8 mouse cellular contexts compared by ENCODE assay signal in genomic region chr9:106885901-106886731, GRCm38 (mm10). TPM values are rescaled to one million over a fixed set of nuclear protein-coding genes. Genes with fewer than 3 reads are reported as not detected.
DNase-seq lines count a peak whose midpoint lies in the region; ATAC-seq lines count a peak whose summit lies in the region.

No protein-coding gene starts in this region.

- H3K9ac ChIP-seq in liver, embryonic 13.5 days, result peak overlapping the region; percentile 98

- under 1% methylated on average over 106 of the region's 107 CpGs for WGBS in liver, embryonic 13.5 days (ENCODE audit: insufficient replicate concordance)

- peak overlapping the region; percentile 90 for H3K27ac ChIP-seq in liver, embryonic 13.5 days

- intact Hi-C loops in left cerebral cortex, postnatal 36 days (cut with DNase I), result loop anchor here (5.0 kb wide), 2 partner anchors 204 to 406 kb away; no protein-coding TSS in a partner anchor

- H3K4me1 ChIP-seq in liver, embryonic 13.5 days (replicated peaks), result peaks cover 81% of the 10 kb centered on the region

- peak overlapping the region; percentile 86 for H3K4me3 ChIP-seq in liver, embryonic 13.5 days (replicated peaks)

- no peaks in the 10 kb centered on the region for H3K27me3 ChIP-seq in liver, embryonic 13.5 days

- peak; percentile 62 to 65 for DNase-seq in left cerebral cortex, postnatal 36 days (ENCODE audit: low spot score in 2 of 2)
- no peak for DNase-seq in left cerebral cortex, adult 11 months (ENCODE audit: low spot score)
- peak; percentile 68 for DNase-seq in cerebellum, adult 9-10 months
- peak; percentile 17 for DNase-seq in forelimb bud, embryonic 11.5 days (ENCODE audit: low read depth, low spot score)
- peak; percentile 48 for DNase-seq in liver, embryonic 13.5 days
- DNase-seq in natural killer cell, adult 2 months (ENCODE audit: low spot score in 2 of 2), result peak; percentile 33 to 50
- DNase-seq in testis, postnatal 14 days (ENCODE audit: low spot score), result peak; percentile 79

- peaks cover 77% of the 10 kb centered on the region for H3K36me3 ChIP-seq in liver, embryonic 13.5 days

- H3K4me2 ChIP-seq in liver, embryonic 13.5 days, result peak overlapping the region; percentile 99

- ATAC-seq in inflammation-experienced regulatory T-cells, adult 6 months, result peak; percentile 11
- peak; percentile 28 for ATAC-seq in liver, embryonic 13.5 days (ENCODE audit: low read depth)

- H3K9me3 ChIP-seq in liver, embryonic 13.5 days (replicated peaks), result no peaks in the 10 kb centered on the region

RNA-seq across cellular contexts. Expression of gene Rbm15b, which starts 1.1 kb away (rescaled TPM):
- total RNA-seq in left cerebral cortex, postnatal 36 days (2021), result 10 to 100 TPM; 50.1 to 61.8 TPM
- polyA plus RNA-seq in inflammation-experienced regulatory T-cells, adult 6 months (2017; shearing (Covaris generic)), result 1 to 10 TPM; 3.8 to 4.7 (median 4.0) TPM
- 2.7 and 2.8 TPM in 2 replicates for polyA plus RNA-seq in liver, embryonic 13.5 days (2015; fragmentation: Nextera tagmentation; extraction: Ambion mirVana)

RNA-seq across cellular contexts. Expression of gene Manf, which starts 5.7 kb away (rescaled TPM):
- total RNA-seq in left cerebral cortex, postnatal 36 days (2021), result 100 to 1,000 TPM; 113 to 135 TPM
- polyA plus RNA-seq in inflammation-experienced regulatory T-cells, adult 6 months (2017; shearing (Covaris generic)), result 100 to 1,000 TPM; 139 to 251 (median 140) TPM
- 197 and 237 TPM in 2 replicates for polyA plus RNA-seq in liver, embryonic 13.5 days (2015; fragmentation: Nextera tagmentation; extraction: Ambion mirVana)
